Mouse (Mus musculus) monocyte, adult 5-6 weeks (primary cell): Measurements from ENCODE around the gene Irf3. TPM values are rescaled to one million over a fixed set of nuclear protein-coding genes. Genes with fewer than 3 reads are reported as not detected.

Source experiments
- ATAC-seq: fragments of 153-309, 156-312 bp; replicated peaks from 2 replicates; pipeline ENCODE4 v1.8.0; 2017; ENCODE audit warnings: mild to moderate bottlenecking; ENCODE audit not compliant: low TSS enrichment, insufficient number of reproducible peaks, severe bottlenecking, poor library complexity, low FRiP score
- total RNA-seq: library from RNA; stranded (forward); fragments of 200-1000, 200-491, 200-594 nt; gene quantifications from 3 replicates; pipeline ENCODE4 v1.2.3, GENCODE M21; 2017

Gene Irf3
- total RNA-seq: 83.1 to 122 TPM (median 104 TPM) in 3 replicates

DNA sequence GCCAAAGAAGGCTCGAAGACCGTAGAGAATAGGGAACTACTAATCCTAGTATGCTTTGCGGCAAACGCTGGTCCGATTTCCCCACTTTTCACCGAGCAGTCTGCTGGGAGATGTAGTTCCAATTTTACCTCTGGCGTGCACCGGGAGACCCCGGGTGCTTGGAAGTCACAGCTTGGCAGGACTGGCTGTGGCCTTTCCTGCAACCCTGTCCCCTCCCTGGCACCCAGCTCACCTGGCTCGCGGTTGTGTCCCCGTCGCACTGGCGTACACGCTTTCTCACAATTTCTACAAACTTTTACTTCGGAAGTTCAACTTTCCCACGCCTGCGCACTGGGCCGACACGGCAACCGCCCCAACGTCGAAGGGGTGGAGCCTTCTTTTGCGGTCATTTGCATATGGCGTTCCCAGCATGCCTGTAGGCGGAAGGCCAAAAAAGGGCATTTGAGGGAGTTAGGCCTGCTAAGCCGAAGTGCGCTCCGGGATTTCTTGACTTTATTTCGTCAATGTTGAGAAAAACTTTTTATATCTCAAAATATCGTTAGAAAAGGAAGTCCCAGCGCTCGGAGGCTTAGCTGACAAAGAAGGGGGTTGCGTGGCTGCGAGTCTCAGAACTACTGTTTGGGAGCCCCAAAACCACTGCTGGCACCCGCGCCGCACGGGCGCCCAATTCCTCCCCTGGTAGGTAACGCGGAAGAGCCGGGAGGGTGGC is at the start of gene Irf3:
Gene Irf3, plus strand, starts transcription at position 418 of the 709 bp plus-strand sequence.
- peak; percentile 88 for ATAC-seq

DNA sequence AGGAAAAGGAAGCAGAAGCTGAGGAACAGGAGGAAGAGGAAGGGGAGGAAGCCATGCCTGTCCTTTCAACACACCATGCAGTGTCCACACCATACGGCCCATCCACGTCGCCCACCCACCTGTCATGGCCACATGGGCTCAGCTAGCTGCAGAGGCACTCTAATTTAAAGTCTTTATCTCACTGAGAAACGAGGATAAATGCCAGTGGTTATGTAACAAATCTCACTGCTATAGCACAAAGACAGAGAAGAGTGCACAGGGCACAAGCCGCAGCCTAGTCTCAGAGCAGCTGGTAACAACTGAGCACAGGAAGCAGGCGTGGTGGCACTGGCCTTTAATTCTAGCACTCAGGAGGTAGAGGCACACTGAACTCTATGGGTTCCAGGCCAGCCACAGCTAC is 47.5 kb upstream of the Irf3 start:
- no peak for ATAC-seq

DNA sequence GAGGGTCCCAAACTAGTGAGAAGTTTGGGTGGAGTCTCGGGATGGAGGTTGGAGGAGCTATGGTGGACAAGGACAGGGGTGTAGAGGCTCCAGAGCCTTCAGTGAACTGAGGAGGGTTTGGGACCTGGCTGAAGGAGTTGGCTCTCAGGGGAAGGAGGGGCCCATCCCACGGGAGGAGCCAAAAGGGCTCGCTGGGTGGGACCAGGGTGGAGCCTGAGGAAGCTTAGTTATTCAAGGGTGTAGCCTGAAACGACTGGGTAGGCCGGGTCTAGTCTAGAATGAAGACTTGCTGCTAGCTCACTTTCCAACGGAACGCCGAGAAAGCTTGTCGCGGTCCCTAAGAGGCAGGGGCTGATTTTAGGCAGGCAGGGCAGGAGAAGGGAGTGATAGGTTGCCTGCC is 45.5 kb upstream of the Irf3 start:
- peak; percentile 54 for ATAC-seq

DNA sequence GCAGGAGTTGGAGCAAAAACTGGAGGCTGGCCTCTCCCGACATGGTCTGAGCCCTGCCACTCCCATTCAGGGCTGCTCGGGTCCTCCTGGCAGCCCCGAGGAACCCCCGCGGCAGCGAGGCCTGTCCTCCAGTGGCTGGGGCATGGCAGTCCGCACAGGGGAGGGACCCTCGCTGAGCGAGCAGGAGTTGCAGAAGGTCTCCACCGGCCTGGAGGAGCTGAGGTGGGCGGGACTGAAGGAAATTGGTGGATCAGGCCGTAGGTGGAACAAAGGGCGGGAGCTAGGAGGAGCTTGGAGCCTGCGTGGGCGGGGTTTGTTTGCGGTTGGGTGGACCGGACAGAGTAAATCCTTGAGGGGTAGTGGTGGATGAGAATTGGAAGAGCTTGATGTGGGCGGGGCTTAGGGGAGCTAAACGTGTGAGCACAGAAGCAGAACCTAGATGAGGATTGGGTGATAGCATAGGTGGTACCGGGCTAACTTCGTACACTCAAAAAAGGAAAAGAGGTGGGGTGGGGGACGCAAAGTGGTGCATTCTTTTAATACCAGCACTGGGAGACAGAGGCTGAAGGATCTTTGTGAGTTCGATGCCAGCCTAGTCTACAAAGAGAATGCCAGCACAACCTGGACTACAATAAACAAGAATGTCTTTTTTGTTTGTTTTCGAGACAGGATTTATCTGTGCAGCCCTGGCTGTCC is 44.7 kb upstream of the Irf3 start:
- peak; percentile 84 for ATAC-seq

DNA sequence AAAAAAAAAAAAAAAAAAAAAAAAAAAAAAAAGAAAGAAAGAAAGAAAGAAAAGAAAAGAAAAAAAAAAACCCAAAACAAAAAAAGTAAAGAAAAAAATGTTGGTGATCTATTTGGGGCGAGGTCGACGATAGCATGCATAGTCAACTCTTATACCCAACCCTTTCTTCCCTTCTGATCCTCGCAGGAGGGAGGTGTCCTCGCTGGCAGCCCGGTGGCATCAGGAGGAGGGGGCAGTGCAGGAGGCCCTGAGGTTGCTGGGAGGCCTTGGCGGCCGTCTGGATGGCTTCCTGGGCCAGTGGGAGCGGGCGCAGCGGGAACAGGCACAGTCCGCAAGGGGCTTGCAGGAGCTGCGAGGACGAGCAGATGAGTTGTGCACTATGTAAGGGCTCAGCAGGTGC is 43.9 kb upstream of the Irf3 start:
- no peak for ATAC-seq

DNA sequence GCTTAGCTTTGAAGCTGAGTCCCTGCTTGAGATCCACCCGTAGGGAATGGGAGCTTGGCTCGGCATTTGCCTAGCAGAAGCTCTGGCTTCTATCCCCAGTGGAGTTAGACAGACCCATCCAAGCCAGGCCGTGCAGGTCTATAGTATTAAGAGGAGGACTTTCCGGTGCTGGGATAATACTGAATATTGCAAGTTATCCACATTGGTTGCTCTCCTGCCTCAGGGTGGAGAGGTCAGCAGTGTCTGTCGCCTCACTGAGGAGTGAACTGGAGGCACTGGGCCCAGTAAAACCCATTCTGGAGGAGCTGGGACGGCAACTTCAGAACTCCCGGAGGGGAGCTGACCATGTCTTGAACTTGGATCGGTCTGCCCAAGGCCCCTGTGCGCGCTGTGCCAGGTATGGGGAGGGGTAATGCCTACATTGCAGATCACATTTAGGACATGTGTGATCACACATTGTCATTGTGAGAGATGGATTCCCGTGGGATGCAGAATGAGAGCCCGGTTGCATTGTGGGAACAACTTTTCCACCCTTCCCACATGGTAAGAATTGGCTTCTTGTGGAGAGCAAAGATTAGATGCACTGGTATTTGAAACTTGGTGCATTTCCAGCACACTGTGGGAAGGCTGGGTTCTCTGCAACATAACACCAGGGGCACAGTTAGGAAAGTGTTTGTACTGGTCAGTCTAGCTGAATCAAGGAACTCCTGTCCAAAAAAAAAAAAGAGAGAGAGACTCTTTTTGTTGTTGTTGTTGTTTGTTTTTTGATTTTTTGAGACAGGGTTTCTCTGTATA is 43.2 kb upstream of the Irf3 start:
- no peak for ATAC-seq

DNA sequence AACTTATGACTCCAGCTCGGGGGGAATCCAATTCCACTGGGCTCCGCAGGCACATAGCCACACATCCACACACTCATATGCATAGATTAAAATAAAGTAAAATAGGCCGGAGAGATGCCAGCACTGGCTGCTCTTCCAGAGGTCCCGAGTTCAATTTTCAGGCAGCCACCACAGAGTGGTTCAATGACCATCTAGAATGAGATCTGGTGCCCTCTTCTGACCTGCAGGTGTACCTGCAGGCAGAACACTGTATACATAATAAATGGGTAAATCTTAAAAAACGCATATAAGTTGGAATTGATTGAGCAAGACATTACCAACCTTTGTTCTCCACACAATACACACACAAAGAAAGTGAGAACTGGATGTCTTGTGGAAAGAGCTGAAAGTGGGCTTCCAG is 41.8 kb upstream of the Irf3 start:
- ATAC-seq: no peak

DNA sequence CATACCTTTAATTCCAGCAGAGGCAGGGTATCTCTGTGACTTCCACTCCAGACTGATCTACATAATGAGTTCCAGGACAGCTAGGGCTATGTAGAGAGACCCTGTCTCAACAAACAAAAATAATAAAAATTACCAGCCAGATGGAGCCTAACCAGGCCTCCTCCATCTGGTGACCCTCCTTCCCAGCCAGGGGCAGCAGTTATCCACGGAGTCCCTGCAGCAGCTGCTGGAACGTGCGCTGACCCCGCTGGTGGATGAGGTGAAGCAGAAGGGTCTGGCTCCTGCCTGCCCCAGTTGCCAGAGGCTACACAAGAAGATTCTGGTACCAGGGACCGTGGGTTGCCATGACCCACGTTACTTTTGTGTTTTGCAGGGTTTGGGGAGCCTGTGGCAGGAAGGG is 41.2 kb upstream of the Irf3 start:
- no peak for ATAC-seq

DNA sequence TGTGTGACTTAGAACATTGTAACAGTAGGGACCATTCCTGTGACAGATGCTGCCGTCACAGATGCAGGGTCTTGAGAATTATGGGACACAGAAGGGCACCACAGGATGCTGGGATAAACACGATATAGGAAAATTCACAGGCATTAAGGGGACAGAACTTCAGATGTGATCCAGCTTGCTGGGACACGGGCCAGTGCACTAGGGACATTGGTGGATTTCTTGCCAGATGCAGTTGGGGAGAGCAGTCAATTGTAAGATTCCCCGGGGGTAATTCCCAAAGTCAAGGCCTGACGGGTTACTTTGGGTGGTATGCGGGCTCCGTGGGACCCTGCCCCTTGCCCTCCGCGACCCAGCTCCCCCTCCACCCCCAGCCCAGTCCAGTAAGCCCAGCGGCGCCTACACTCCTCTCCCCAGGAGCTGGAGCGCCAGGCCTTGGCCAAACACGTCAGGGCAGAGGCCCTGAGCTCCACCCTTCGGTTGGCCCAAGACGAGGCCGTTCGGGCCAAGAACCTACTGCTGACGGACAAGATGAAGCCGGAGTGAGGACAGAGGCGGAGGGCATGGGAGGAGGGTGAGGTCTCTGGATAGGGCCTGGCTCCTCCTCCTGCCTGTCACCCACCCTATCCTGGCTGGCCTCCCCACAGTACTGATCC is 40.1 kb upstream of the Irf3 start:
- no peak for ATAC-seq

DNA sequence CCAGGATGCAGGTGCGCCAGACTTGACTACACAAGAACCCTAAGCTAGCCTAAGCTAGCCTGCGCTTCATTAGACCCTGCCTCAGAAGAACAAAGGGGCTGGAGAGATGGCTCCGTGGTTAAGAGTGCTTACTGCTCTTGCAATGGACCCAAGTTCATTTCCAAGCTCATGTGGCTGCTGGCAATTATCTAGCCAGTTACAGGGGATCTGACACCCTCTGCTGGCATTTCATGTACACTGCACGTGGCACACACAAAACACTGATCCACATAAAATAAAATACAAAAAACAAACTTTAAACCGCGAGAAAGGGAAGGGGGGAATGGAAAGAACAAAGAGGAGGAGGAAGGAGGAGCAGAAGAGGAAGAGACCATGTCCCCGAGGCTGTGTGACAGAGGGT is 39.2 kb upstream of the Irf3 start:
- ATAC-seq: no peak

DNA sequence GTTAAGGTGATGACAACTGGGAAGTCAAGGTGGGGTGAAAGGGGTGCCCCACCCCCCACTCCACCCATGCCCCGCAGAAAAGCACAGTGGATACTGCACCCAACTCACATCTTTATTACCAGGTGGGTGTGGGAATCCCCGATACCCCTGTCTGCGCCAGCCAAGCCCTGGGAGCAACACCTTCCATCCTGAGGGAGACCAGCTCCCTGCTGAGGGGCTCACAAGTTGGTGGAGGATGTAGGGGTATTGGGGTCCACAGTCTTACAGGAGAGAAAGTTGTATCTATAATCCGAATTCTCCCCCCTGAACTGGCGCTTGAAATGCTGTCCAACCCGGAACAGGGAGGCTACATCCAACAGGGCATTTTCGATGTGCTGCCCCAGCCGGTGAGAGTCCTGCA is 38.2 kb upstream of the Irf3 start:
- no peak for ATAC-seq

DNA sequence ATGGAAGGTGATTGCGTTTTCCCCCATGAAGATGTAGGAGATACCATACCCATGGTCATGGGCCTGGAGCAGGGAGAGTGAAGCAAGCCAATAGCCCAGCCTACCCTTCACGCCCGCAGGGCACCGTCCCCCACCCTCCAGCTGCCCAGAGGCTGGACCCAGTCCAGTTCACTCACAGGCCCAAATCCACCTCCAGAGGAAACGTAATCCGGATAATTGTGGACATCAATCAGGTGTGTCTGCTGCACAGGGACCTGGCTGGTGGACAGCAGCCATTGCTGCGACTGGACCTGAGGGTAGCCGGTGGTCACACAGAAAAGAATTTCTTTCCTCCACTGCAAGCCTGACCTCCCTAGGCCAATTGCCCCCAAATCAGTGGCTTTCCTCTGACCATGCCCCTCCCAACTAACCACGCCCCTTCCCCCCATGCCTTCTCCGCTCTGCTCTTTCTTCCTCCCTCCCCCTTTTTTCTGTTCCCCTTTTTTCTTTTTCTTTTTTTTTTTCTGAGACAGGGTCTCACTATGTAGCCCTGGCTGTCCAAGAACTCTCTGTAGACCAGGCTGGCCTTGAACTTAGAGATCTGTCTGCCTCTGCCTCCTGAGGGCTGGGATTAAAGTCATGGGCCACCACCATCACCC is 37.5 kb upstream of the Irf3 start:
- ATAC-seq: no peak

DNA sequence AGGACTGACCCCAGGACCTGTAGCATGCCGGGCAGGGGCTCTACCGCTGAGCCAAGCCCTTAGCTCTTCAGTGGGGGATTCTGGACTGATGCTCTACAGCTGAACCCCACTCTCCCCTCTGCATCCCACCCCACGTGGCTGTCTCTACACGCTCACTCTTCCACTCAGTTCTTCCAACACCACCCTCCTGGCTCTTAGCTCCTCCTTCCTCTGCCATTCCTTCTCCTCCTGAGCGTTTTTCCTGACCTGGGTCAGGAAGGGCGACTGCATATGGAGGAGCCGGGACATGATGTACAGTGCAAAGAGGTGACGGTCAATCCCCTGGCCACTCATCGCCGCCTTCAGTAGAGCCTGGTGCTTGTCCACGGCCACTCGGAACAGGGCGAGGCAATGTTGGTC is 36.9 kb upstream of the Irf3 start:
- ATAC-seq: no peak

DNA sequence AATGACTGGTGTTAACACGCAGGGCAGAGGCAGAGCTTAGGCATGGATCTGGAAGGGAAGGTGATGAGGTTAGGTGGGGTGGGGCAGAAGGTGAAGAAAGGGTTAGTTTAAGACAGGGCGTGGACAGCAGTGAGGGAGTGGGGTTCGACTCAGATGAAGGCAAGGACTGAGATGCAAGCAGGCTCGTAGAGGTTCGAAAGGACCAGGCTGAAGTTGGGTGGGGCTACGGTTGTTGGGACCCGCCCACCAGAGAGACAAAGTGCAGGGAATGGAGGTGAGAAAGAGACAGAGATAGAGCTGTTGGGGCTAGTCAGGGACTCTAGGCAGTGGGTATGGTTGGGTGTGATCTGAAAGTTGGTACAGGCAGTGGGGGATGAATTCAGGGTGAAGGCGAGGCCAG is 35.1 kb upstream of the Irf3 start:
- ATAC-seq: no peak

DNA sequence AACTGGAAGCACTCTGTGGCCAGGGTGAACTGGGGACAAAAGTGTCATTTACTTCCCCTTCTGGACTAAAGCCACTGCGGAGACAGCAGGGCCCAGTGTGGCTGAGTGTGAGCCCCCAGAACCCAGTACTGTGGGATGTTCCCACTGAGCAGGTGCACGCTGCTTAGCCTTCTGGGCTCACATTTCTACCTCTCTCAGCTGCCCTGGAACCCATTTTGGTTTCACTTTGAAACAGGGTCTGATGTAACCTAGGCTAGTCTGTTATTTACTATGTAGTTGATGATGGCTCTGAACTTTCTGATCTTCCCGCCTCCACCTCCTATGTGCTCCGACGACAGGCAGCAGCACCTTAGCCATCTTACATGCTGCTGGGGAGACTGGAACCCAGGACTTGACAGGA is 34.6 kb upstream of the Irf3 start:
- no peak for ATAC-seq

DNA sequence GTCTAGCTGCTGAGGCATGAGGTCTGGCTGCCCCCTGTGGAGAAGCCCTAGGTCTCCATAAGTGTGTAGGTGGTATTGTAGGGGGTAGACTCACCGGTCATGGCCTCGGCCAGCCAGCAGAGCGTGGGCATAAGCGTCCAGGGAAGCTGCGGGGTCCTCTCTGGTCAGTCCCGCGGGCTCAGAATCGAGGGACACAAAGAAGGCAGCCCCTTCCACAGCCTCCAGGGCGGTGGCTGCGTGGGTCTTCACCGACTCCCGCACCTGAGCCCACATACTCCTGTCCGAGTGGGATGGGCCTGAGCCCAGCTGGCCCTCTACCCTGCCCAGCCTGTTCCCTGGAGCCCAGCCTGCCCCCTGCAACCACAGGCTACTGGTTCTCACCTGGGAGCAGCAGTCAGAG is 32.5 kb upstream of the Irf3 start:
- no peak for ATAC-seq

DNA sequence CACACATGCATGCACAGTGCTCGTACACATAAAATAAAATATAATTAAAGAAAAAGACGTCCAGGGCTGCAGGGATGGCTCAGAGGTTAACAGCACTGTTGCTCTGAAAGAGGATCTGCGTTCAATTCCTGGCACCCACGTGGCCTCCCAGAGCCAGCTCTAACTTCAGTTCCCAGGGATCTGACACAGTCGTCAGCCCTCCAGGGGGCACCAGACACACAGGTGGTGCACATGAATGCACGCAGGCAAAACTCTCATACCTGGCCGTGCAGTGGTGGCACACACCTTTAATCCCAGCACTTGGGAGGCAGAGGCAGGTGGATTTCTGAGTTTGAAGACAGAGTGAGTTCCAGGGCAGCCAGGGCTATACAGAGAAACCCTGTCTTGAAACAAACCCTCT is 31.5 kb upstream of the Irf3 start:
- no peak for ATAC-seq

DNA sequence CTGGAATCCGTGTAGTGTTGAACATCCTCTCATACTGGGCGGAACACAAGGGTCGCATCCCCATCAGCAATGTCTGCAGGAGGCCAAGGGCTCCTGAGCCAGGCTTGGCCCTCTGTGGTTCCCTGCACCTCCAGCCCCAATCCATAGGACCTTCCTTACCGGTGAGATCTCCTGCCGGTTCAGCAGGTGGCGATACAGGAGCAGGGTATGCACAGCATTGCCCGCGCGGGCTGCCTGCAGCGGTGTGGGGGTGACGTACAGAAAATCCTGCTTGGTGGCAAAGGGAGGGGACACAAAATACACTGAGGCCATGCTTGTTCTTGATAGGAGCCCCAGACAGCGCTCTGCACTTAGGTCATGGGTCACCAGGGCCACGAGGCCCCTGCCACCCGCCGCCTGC is 30.8 kb upstream of the Irf3 start:
- no peak for ATAC-seq

DNA sequence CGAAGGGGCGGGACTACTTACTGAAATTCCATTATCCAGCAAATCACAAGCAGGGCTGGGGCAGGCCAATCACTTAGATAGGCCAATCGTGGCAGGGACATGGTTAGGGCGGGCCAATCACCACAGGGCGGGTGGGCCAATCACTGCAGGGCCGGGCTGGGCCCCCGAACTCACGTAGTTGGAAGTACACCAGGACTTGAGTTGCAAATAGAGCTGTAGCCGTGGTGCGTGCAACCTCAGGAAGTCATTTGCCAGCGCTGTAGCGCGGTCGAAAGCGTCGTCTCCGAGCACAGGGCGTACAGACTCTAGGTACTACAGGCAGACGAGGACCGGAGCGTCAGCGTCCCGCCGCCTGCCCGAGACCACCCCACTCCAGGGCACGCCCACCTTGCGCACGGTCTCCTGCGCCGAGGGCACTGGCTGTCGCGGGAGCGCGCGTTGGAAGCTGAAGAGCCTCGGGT is 27.2 kb upstream of the Irf3 start:
- peak; percentile 73 for ATAC-seq
